Mouse (Mus musculus): ENCODE measurements around the gene Hmgb2.

The Hmgb2 gene

GRCm38 (mm10) chr8:57560926-57561325 is 49.2 kb downstream of the Hmgb2 start:
- DNase-seq (ENCODE audit: low spot score) = no peak

- no peak for DNase-seq (ENCODE audit: low spot score)
These were observed 51.0 kb downstream of the Hmgb2 start for GRCm38 (mm10) chr8:57562741-57563140.

GRCm38 (mm10) chr8:57563726-57564125 is 52.0 kb downstream of the Hmgb2 start:
- DNase-seq (ENCODE audit: low spot score) = no peak

- DNase-seq (ENCODE audit: low spot score) = no peak
These were observed 53.3 kb downstream of the Hmgb2 start for GRCm38 (mm10) chr8:57565039-57565438.

Data from lung, postnatal 25 days (tissue).